Mouse (Mus musculus): ENCODE measurements around the gene Tvp23b. TPM values are rescaled to one million over a fixed set of nuclear protein-coding genes. Genes with fewer than 3 reads are reported as not detected.

The Tvp23b gene
- 62.5 and 68.5 TPM in 2 replicates for total RNA-seq (2012; rRNA removed)

DNA sequence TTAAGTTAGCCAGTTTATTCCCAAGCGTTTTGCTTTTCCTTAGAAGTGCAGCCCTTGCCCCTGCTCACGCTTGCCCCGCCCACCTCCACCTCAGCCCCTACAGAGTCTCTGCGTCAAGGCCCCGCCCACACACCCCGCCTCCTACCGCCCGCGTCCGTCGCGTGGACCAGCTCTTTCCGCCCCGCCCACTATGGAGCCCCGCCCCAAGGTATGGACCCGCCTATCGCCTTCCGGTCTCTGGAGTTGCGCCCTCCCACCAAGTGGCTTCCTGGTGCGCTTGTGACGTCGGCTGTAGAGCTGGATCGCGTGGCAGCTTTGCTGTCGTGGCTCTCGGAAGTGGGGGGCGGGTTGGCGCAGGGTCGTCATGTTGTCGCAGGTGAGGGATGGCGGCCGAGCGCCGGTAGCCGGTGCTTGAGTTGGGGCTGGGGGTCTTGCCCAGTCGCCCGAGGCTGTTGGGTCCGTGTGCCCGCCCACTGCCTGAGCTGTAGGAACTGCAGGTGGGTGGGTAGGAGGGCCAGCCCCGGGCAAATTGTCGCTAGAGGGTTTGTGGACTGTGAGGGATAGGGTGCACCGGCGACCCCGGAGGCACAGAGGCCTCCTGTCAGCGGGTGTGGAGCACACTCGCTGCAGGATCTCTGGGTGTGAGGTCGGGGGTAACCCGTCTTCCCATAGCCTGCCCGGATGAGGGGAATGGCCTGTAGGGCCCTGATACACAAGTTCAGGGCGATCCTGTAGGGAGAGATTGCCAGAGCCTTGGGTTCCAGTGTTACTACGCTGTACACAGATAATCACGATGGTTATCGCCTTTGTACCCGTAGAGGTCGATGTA, at the start of gene Tvp23b:
TSS of gene Tvp23b (plus strand) at position 236 of the 829 bp plus-strand sequence.
- TF ChIP-seq ZNF384 (IDR thresholded peaks at IDR 0.05; ENCODE audit: low read depth, low read length) = no peak
- 0 out of 2 replicates have a peak, but pooled peaks have one; percentile 23 for TF ChIP-seq HCFC1 (IDR thresholded peaks at IDR 0.05; ENCODE audit: borderline replicate concordance, insufficient read depth, low read length)
- no peak for TF ChIP-seq CHD2 (IDR thresholded peaks at IDR 0.05; ENCODE audit: low read depth, low read length)
- peak; percentile 97 for DNase-seq (ENCODE audit: low read depth, low spot score)
- Histone ChIP-seq H3K9me3 (ENCODE audit: control insufficient read depth, insufficient read depth, low read depth, low read length) (no peaks in the 10 kb centered on the region), H3K36me3 (ENCODE audit: control insufficient read depth, insufficient read depth, low read length, poor library complexity, severe bottlenecking) (peaks cover 5% of the 10 kb centered on the region), H3K4me1 (ENCODE audit: control insufficient read depth in 2 of 2, insufficient read depth in 2 of 2, low read length in 2 of 2, poor library complexity in 1 of 2) (peaks cover 1 to 6% of the 10 kb centered on the region in 2 experiments; a peak in 3 of 4 replicates), H3K27ac (ENCODE audit: insufficient read depth, low read depth, low read length, poor library complexity, severe bottlenecking) (peak within 1 kb of the TSS; percentile 47), H3K9ac (ENCODE audit: insufficient read depth, low read depth, low read length, poor library complexity, severe bottlenecking) (peak within 1 kb of the TSS; percentile 92), H3K4me3 (ENCODE audit: insufficient read depth in 1 of 2, low read depth in 1 of 2, low read length in 2 of 2, poor library complexity in 1 of 2, severe bottlenecking in 1 of 2) (peak within 1 kb of the TSS; percentile 88 to 96)
- in situ Hi-C loops (cut with MboI; ENCODE audit: low sequenced_read_pairs in 2 of 2, unreplicated experiment in 2 of 2) = no loop called here

DNA sequence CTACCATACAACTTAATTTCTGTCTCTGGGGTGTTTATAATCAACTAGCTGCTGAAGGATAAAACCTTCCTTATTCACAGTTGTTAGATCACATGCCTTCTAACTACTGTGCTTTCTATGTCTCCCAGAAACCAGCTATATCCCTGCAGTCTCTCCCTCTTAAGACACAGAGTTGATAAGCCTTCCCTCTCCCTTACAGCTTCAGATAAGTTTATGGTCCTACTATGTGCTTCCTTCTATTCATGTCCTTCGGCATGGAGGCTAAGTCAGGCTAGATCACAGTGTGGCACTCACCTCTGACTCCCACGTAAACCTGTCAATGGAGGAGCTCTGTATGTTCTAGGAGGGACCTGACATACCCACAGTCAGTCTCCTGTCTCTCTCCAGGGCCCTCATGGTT, 48.9 kb upstream of the Tvp23b start:
- no peak for TF ChIP-seq ZNF384 (IDR thresholded peaks at IDR 0.05; ENCODE audit: low read depth, low read length)
- TF ChIP-seq MAFK (IDR thresholded peaks at IDR 0.05; ENCODE audit: insufficient read depth, low read depth, low read length) = no peak
- no peak for TF ChIP-seq HCFC1 (IDR thresholded peaks at IDR 0.05; ENCODE audit: borderline replicate concordance, insufficient read depth, low read length)
- TF ChIP-seq ZC3H11A (IDR thresholded peaks at IDR 0.05; ENCODE audit: borderline replicate concordance, low read depth, low read length) = no peak
- TF ChIP-seq CHD2 (IDR thresholded peaks at IDR 0.05; ENCODE audit: low read depth, low read length) = no peak
- H3K4me1 ChIP-seq (ENCODE audit: control insufficient read depth in 2 of 2, insufficient read depth in 2 of 2, low read length in 2 of 2, poor library complexity in 1 of 2) = peaks cover 0 to 3% of the 10 kb centered on the region in 2 experiments; a peak in 2 of 4 replicates
- in situ Hi-C loops (cut with MboI; ENCODE audit: low sequenced_read_pairs in 2 of 2, unreplicated experiment in 2 of 2) = no loop called here
- H3K27ac ChIP-seq (ENCODE audit: insufficient read depth, low read depth, low read length, poor library complexity, severe bottlenecking) = no peak overlapping the region
- no peaks in the 10 kb centered on the region for H3K9me3 ChIP-seq (ENCODE audit: control insufficient read depth, insufficient read depth, low read depth, low read length)
- no peak overlapping the region for H3K4me3 ChIP-seq (ENCODE audit: insufficient read depth in 1 of 2, low read depth in 1 of 2, low read length in 2 of 2, poor library complexity in 1 of 2, severe bottlenecking in 1 of 2)
- no peaks in the 10 kb centered on the region for H3K36me3 ChIP-seq (ENCODE audit: control insufficient read depth, insufficient read depth, low read length, poor library complexity, severe bottlenecking)
- H3K9ac ChIP-seq (ENCODE audit: insufficient read depth, low read depth, low read length, poor library complexity, severe bottlenecking) = no peak overlapping the region
- DNase-seq (ENCODE audit: low read depth, low spot score) = no peak

DNA sequence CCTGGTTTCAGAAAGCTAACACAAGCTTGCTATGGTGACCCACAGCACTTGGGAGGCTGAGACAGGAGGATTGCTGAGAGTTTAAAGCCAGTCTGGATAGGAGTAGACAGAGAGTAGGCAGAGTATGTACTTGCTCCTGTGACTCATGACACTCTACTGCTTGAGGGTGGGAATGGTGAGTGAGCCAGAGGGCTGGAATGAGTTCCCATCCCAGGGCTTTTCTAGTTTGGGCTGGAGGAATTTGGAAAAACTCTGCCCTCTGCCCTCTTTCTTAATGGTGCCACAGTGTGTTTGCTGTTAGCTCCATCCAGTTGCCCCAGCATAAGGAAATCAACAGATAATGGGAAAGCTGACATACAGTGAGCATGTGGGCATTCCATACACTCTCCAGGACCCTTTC, 47.3 kb upstream of the Tvp23b start:
- H3K4me1 ChIP-seq (ENCODE audit: control insufficient read depth in 2 of 2, insufficient read depth in 2 of 2, low read length in 2 of 2, poor library complexity in 1 of 2) = no peaks in the 10 kb centered on the region

DNA sequence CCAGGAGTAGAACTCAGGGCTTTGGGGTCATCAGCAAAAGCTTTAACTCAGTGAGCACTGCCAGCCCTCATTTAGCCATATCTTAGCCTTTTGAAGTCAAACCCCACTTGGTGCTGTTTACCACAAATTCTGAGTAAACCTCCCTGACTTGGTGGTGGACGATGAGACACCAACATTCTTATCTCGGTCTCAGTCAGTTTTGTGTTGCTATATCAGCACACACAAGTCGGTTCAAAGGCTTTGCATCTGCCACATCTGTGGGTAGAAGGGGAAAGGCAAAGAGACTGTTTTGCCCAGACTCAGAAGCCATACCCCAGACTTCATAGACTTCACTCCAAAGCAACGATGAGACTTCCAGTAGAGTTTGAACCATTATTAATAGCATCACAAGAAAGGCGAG, 34.7 kb upstream of the Tvp23b start:
- Histone ChIP-seq H3K4me3 (ENCODE audit: insufficient read depth in 1 of 2, low read depth in 1 of 2, low read length in 2 of 2, poor library complexity in 1 of 2, severe bottlenecking in 1 of 2) (no peak overlapping the region), H3K9ac (ENCODE audit: insufficient read depth, low read depth, low read length, poor library complexity, severe bottlenecking) (no peak overlapping the region), H3K27ac (ENCODE audit: insufficient read depth, low read depth, low read length, poor library complexity, severe bottlenecking) (no peak overlapping the region), H3K36me3 (ENCODE audit: control insufficient read depth, insufficient read depth, low read length, poor library complexity, severe bottlenecking) (no peaks in the 10 kb centered on the region), H3K4me1 (ENCODE audit: control insufficient read depth in 2 of 2, insufficient read depth in 2 of 2, low read length in 2 of 2, poor library complexity in 1 of 2) (peaks cover 9 to 12% of the 10 kb centered on the region in 2 experiments; a peak in 2 of 4 replicates), H3K9me3 (ENCODE audit: control insufficient read depth, insufficient read depth, low read depth, low read length) (no peaks in the 10 kb centered on the region)
- TF ChIP-seq ZC3H11A (IDR thresholded peaks at IDR 0.05; ENCODE audit: borderline replicate concordance, low read depth, low read length) (no peak), HCFC1 (IDR thresholded peaks at IDR 0.05; ENCODE audit: borderline replicate concordance, insufficient read depth, low read length) (no peak), ZNF384 (IDR thresholded peaks at IDR 0.05; ENCODE audit: low read depth, low read length) (no peak), CHD2 (IDR thresholded peaks at IDR 0.05; ENCODE audit: low read depth, low read length) (no peak), MAFK (IDR thresholded peaks at IDR 0.05; ENCODE audit: insufficient read depth, low read depth, low read length) (no peak)
- in situ Hi-C loops (cut with MboI; ENCODE audit: low sequenced_read_pairs in 2 of 2, unreplicated experiment in 2 of 2) = no loop called here
- DNase-seq (ENCODE audit: low read depth, low spot score) = no peak

More for the DNA sequence above, 47.3 kb upstream of the Tvp23b start:
- Histone ChIP-seq H3K9ac (ENCODE audit: insufficient read depth, low read depth, low read length, poor library complexity, severe bottlenecking) (no peak overlapping the region), H3K9me3 (ENCODE audit: control insufficient read depth, insufficient read depth, low read depth, low read length) (no peaks in the 10 kb centered on the region), H3K36me3 (ENCODE audit: control insufficient read depth, insufficient read depth, low read length, poor library complexity, severe bottlenecking) (no peaks in the 10 kb centered on the region), H3K27ac (ENCODE audit: insufficient read depth, low read depth, low read length, poor library complexity, severe bottlenecking) (no peak overlapping the region), H3K4me3 (ENCODE audit: insufficient read depth in 1 of 2, low read depth in 1 of 2, low read length in 2 of 2, poor library complexity in 1 of 2, severe bottlenecking in 1 of 2) (no peak overlapping the region)
- no peak for DNase-seq (ENCODE audit: low read depth, low spot score)
- in situ Hi-C loops (cut with MboI; ENCODE audit: low sequenced_read_pairs in 2 of 2, unreplicated experiment in 2 of 2) = no loop called here
- no peak for TF ChIP-seq CHD2 (IDR thresholded peaks at IDR 0.05; ENCODE audit: low read depth, low read length)
- no peak for TF ChIP-seq ZC3H11A (IDR thresholded peaks at IDR 0.05; ENCODE audit: borderline replicate concordance, low read depth, low read length)
- no peak for TF ChIP-seq ZNF384 (IDR thresholded peaks at IDR 0.05; ENCODE audit: low read depth, low read length)
- no peak for TF ChIP-seq HCFC1 (IDR thresholded peaks at IDR 0.05; ENCODE audit: borderline replicate concordance, insufficient read depth, low read length)
- no peak for TF ChIP-seq MAFK (IDR thresholded peaks at IDR 0.05; ENCODE audit: insufficient read depth, low read depth, low read length)

All from ES-E14 (cell line).